8 mouse cellular contexts compared by ENCODE assay signal in genomic region chr13:17028595-17028994, GRCm38 (mm10).
DNase-seq lines count a peak whose midpoint lies in the region; ATAC-seq and TF ChIP-seq lines count a peak whose summit lies in the region.

No protein-coding gene starts in this region.

- H3K9me3 ChIP-seq in ES-Bruce4 (replicated peaks; ENCODE audit: control insufficient read depth, insufficient read depth, low read length, poor library complexity, severe bottlenecking) = no peaks in the 10 kb centered on the region
- H3K9me3 ChIP-seq in heart, postnatal 0 days (replicated peaks; ENCODE audit: control insufficient read depth, low read length) = no peaks in the 10 kb centered on the region
- H3K9me3 ChIP-seq in lung, embryonic 16.5 days (ENCODE audit: control insufficient read depth, low read length) = no peaks in the 10 kb centered on the region

- no peak for TF ChIP-seq EP300 in ES-Bruce4 (IDR thresholded peaks at IDR 0.05; ENCODE audit: insufficient read depth, low read depth, low read length)
- no peak for TF ChIP-seq EP300 in heart, postnatal 0 days (IDR thresholded peaks at IDR 0.05; ENCODE audit: low read depth)

- no peak overlapping the region for H3K9ac ChIP-seq in ES-Bruce4 (ENCODE audit: low read depth, poor library complexity, severe bottlenecking)
- H3K9ac ChIP-seq in heart, postnatal 0 days (replicated peaks; ENCODE audit: low read depth, low read length) = no peak overlapping the region
- H3K9ac ChIP-seq in lung, embryonic 16.5 days (ENCODE audit: low read length) = no peak overlapping the region

- no peak overlapping the region for H3K4me3 ChIP-seq in ES-Bruce4 (ENCODE audit: low read depth, low read length)
- no peak overlapping the region for H3K4me3 ChIP-seq in heart, postnatal 0 days (ENCODE audit: low read depth, low read length)
- no peak overlapping the region for H3K4me3 ChIP-seq in lung, embryonic 16.5 days (ENCODE audit: low read length)

- no peak overlapping the region for H3K4me2 ChIP-seq in heart, postnatal 0 days (ENCODE audit: low read depth, low read length)
- no peak overlapping the region for H3K4me2 ChIP-seq in lung, embryonic 16.5 days (ENCODE audit: low read depth, low read length)

- no peaks in the 10 kb centered on the region for H3K36me3 ChIP-seq in ES-Bruce4 (ENCODE audit: control insufficient read depth, insufficient read depth, low read length, poor library complexity, severe bottlenecking)
- H3K36me3 ChIP-seq in heart, postnatal 0 days (replicated peaks; ENCODE audit: control insufficient read depth, insufficient read depth, low read length) = no peaks in the 10 kb centered on the region
- no peaks in the 10 kb centered on the region for H3K36me3 ChIP-seq in lung, embryonic 16.5 days (ENCODE audit: control insufficient read depth, insufficient read depth, low read length)

- peak; percentile 49; the same call in 1 of the 2 replicates for ATAC-seq in heart, postnatal 0 days (ENCODE audit: insufficient read depth, low read depth)
- ATAC-seq in lung, embryonic 16.5 days (ENCODE audit: low read depth) = peak; percentile 74

- no peak overlapping the region for H3K27ac ChIP-seq in ES-Bruce4 (ENCODE audit: insufficient read depth, low read length)
- H3K27ac ChIP-seq in heart, postnatal 0 days (ENCODE audit: low read depth) = no peak overlapping the region
- H3K27ac ChIP-seq in lung, embryonic 16.5 days (ENCODE audit: low read length) = no peak overlapping the region

- peak; percentile 13 for TF ChIP-seq CTCF in ES-Bruce4 (IDR thresholded peaks at IDR 0.05; ENCODE audit: low read depth, low read length)
- peak; percentile 87 for TF ChIP-seq CTCF in heart, postnatal 0 days (IDR thresholded peaks at IDR 0.05; ENCODE audit: low read depth)

- H3K27me3 ChIP-seq in ES-Bruce4 (ENCODE audit: control insufficient read depth, insufficient read depth, low read length, poor library complexity, severe bottlenecking) = no peaks in the 10 kb centered on the region
- H3K27me3 ChIP-seq in heart, postnatal 0 days (ENCODE audit: control insufficient read depth, insufficient read depth, low read length) = no peaks in the 10 kb centered on the region
- H3K27me3 ChIP-seq in lung, embryonic 16.5 days (ENCODE audit: control insufficient read depth, insufficient read depth, low read depth, low read length) = no peaks in the 10 kb centered on the region

- peak; percentile 28 for DNase-seq in WW6 (ENCODE audit: low read depth, low spot score)
- peak; percentile 73 for DNase-seq in embryo, embryonic 10 days (ENCODE audit: low spot score)
- peak; percentile 81 for DNase-seq in heart, postnatal 0 days (ENCODE audit: low spot score)
- peak; percentile 18 for DNase-seq in layer of hippocampus, adult 9-11 months
- DNase-seq in right cerebral cortex, adult 2 months (ENCODE audit: low spot score in 2 of 2) = peak; percentile 71 to 72
- DNase-seq in urinary bladder, postnatal 4 days (ENCODE audit: low spot score in 2 of 2) = peak; percentile 24 to 63

- 37% methylated on average over 3 of the region's 3 CpGs for WGBS in heart, postnatal 0 days
- WGBS in lung, embryonic 16.5 days = 28% methylated on average over 3 of the region's 3 CpGs

- no peaks in the 10 kb centered on the region for H3K4me1 ChIP-seq in ES-Bruce4 (ENCODE audit: control insufficient read depth, insufficient read depth, low read length)
- no peaks in the 10 kb centered on the region for H3K4me1 ChIP-seq in heart, postnatal 0 days (ENCODE audit: control insufficient read depth, insufficient read depth)
- H3K4me1 ChIP-seq in lung, embryonic 16.5 days (replicated peaks; ENCODE audit: control insufficient read depth, insufficient read depth, low read length) = no peaks in the 10 kb centered on the region

- TF ChIP-seq POLR2A in ES-Bruce4 (IDR thresholded peaks at IDR 0.05; ENCODE audit: insufficient read depth, low read length) = no peak

Comparison
In these comparisons a context has a peak if more than half of its experiments do, and no peak if none do; other contexts are left out.
1. DNase-seq: peak in every context shown above with its lines; median percentile 81 in heart, postnatal 0 days; 73 in embryo, embryonic 10 days; 72 in right cerebral cortex, adult 2 months; 44 in urinary bladder, postnatal 4 days; 28 in WW6; 18 in layer of hippocampus, adult 9-11 months.